Mouse (Mus musculus) layer of hippocampus, postnatal 25 days (tissue): ENCODE data around the gene Nos3. TPM values are rescaled to one million over a fixed set of nuclear protein-coding genes. Genes with fewer than 3 reads are reported as not detected.
A peak's percentile ranks its signal among the peaks of the same experiment; 100 is the strongest.

Experiments used
- DNase-seq, 2 experiments: peaks; one replicate each; pipeline ENCODE4 v3.0.0; 2022; ENCODE audit warnings: mixed read lengths in 2 of 2, low spot score in 1 of 2; ENCODE audit errors: extremely low spot score in 1 of 2
- total RNA-seq, 2 experiments: library from RNA; stranded (reverse); gene quantifications; 2 replicates each; pipeline ENCODE4 v1.2.3; 2021

The Nos3 gene
- 1 to 10 TPM; 6.7 to 8.4 TPM for total RNA-seq

- DNase-seq = no peak
Observed at GRCm38 (mm10) chr5:24364508-24364907, at the start of gene Nos3. Gene Nos3, plus strand, starts transcription at chr5:24364810.

GRCm38 (mm10) chr5:24319776-24320466 is 44.7 kb upstream of the Nos3 start:
- DNase-seq = no peak

GRCm38 (mm10) chr5:24320467-24320813 is 44.2 kb upstream of the Nos3 start:
- no peak for DNase-seq

GRCm38 (mm10) chr5:24320894-24321293 is 43.7 kb upstream of the Nos3 start:
- DNase-seq = no peak

- DNase-seq = no peak
Observed at GRCm38 (mm10) chr5:24321711-24322682, 42.6 kb upstream of the Nos3 start.

- no peak for DNase-seq
Observed at GRCm38 (mm10) chr5:24325251-24325650, 39.4 kb upstream of the Nos3 start.

- no peak for DNase-seq
Observed at GRCm38 (mm10) chr5:24326166-24326841, 38.3 kb upstream of the Nos3 start.

- no peak for DNase-seq
Observed at GRCm38 (mm10) chr5:24326842-24327417, 37.7 kb upstream of the Nos3 start.

GRCm38 (mm10) chr5:24328813-24329211 is 35.8 kb upstream of the Nos3 start:
- no peak for DNase-seq

- no peak for DNase-seq
Observed at GRCm38 (mm10) chr5:24329212-24329964, 35.2 kb upstream of the Nos3 start.

GRCm38 (mm10) chr5:24329965-24330298 is 34.7 kb upstream of the Nos3 start:
- no peak for DNase-seq

- DNase-seq = no peak
Observed at GRCm38 (mm10) chr5:24332401-24332800, 32.2 kb upstream of the Nos3 start.

GRCm38 (mm10) chr5:24334749-24335148 is 29.9 kb upstream of the Nos3 start:
- no peak for DNase-seq

GRCm38 (mm10) chr5:24335888-24336511 is 28.6 kb upstream of the Nos3 start:
- DNase-seq = peak in 1 of 2 experiments; percentile 59

- no peak for DNase-seq
Observed at GRCm38 (mm10) chr5:24337366-24337765, 27.2 kb upstream of the Nos3 start.

GRCm38 (mm10) chr5:24337821-24338220 is 26.8 kb upstream of the Nos3 start:
- DNase-seq = no peak

- no peak for DNase-seq
Observed at GRCm38 (mm10) chr5:24342205-24342963, 22.2 kb upstream of the Nos3 start.

- DNase-seq = no peak
Observed at GRCm38 (mm10) chr5:24342966-24343365, 21.6 kb upstream of the Nos3 start.

GRCm38 (mm10) chr5:24343379-24343778 is 21.2 kb upstream of the Nos3 start:
- DNase-seq = no peak
